Mouse (Mus musculus): ENCODE data around the gene Gimap5. TPM values are rescaled to one million over a fixed set of nuclear protein-coding genes. Genes with fewer than 3 reads are reported as not detected.

Gene Gimap5
- polyA plus RNA-seq, 1 experiment from 2014 or later, result 0.62 TPM

DNA sequence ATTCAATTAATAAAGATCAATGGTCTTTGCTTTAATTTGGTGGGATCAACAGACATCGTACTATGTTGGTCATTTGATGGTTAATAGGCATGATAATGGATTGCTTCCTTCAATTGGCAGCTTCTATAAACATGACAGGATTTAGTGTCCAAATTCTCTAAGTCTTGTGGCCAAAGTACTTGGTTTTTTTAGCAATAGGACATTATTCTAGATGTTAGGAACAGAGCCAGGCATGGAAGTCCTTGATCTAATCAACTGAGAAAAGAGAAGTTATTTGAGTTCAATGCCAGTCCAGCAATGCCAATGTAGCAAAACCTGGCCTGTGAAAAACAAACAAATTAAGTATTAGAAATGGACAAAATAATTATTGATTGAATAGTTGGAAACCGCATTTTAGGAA, 39.6 kb downstream of the Gimap5 start:
- 86% methylated on average over 2 of the region's 2 CpGs for WGBS
- H3K9me3 ChIP-seq, result no peaks in the 10 kb centered on the region
- H3K4me3 ChIP-seq, result no peak overlapping the region
- no peak overlapping the region for H3K27ac ChIP-seq
- no peaks in the 10 kb centered on the region for H3K36me3 ChIP-seq (replicated peaks)
- DNase-seq (ENCODE audit: extremely low spot score, low spot score), result no peak
- no peaks in the 10 kb centered on the region for H3K27me3 ChIP-seq (ENCODE audit: poor library complexity, severe bottlenecking)
- H3K4me1 ChIP-seq, result no peaks in the 10 kb centered on the region

DNA sequence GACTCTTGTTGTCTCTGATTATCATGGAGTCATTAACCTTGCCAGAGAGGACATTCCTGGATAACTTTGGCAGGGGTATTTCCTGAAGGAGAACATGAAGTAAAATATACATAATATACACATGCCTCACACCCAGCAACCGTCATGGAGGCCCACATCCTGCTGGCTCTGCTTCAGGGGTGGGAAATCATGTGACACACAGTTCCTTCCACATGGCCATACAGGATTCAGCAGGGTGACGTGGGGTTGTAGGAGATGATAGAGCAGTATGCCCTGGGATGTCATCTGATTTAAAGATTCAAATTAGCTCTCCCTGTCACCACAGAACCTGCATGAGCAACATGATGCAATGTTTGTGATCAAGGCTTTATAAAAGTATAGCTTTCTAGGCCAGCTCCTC, 41.9 kb downstream of the Gimap5 start:
- DNase-seq (ENCODE audit: extremely low spot score, low spot score), result no peak
- Histone ChIP-seq H3K27me3 (ENCODE audit: poor library complexity, severe bottlenecking) (no peaks in the 10 kb centered on the region), H3K4me3 (no peak overlapping the region), H3K4me1 (no peaks in the 10 kb centered on the region), H3K9me3 (no peaks in the 10 kb centered on the region), H3K27ac (no peak overlapping the region), H3K36me3 (replicated peaks) (no peaks in the 10 kb centered on the region)
- WGBS, result 85% methylated on average over 2 of the region's 2 CpGs

DNA sequence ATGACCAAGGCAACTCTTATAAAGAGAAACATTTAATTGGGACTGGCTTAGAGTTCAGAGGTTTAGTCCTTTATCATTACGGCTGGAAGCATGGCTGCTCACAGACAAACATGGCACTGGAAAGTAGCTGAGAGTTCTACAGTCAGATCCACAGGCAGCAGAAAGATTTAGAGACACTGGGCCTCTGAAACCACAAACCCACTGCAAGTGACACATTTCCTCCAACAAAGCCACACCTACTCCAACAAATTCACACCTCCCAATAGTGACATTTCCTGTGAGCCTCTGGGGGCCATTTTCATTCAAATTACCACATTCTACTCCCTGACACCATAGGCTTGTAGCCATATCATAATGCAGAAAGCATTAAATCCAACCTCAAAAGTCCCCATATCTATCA, 55.9 kb downstream of the Gimap5 start:
- Histone ChIP-seq H3K27ac (no peak overlapping the region), H3K36me3 (replicated peaks) (no peaks in the 10 kb centered on the region), H3K4me1 (no peaks in the 10 kb centered on the region), H3K27me3 (ENCODE audit: poor library complexity, severe bottlenecking) (no peaks in the 10 kb centered on the region), H3K4me3 (no peak overlapping the region), H3K9me3 (peaks cover 4% of the 10 kb centered on the region)
- 78% methylated on average over 1 of the region's 1 CpGs for WGBS
- no peak for DNase-seq (ENCODE audit: extremely low spot score, low spot score)

DNA sequence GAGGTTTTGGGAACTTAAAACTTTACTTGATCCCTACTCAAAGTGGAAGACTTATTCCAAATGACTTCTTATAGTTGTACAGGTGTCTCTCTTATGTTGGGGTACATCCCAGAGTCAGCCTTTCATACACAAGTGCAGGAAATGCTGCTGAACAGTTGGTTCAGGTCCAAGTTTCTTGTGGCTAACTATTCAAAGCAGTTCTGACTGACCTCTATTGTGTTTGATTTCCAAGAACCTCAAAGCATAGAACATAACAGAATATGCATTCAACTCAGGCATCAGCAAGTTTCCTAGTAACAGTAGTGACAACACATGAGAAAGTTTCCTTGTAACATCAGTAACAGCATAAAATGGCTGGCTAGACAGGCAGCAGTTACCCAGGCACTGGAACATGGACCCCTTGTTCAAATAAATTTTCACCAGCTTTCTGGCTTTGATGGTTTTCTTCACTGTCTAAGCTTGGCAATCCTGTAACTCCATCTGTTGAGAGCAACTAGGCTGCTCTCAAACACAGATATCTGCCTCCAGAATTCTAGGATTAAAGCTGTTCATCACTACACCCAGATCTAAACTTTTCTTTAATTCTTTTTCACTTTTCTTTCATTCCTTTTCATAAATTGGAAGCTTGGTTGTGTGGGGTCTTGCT, 57.5 kb downstream of the Gimap5 start:
- Histone ChIP-seq H3K27ac (no peak overlapping the region), H3K9me3 (peaks cover 4% of the 10 kb centered on the region), H3K4me1 (no peaks in the 10 kb centered on the region), H3K36me3 (replicated peaks) (no peaks in the 10 kb centered on the region), H3K27me3 (ENCODE audit: poor library complexity, severe bottlenecking) (no peaks in the 10 kb centered on the region), H3K4me3 (no peak overlapping the region)
- DNase-seq (ENCODE audit: extremely low spot score, low spot score), result no peak

Other genes with a start within 250 kb of the Gimap5 start
- gene Atp6v0e2, start 208.6 kb upstream of the Gimap5 start, polyA plus RNA-seq (2016; fragmentation: Nextera tagmentation; extraction: Ambion mirVana), result 43.4 and 44.0 TPM in 2 replicates
- 15.2 and 16.5 TPM in 2 replicates for gene Lrrc61, start 191.4 kb upstream of the Gimap5 start, polyA plus RNA-seq (2016; fragmentation: Nextera tagmentation; extraction: Ambion mirVana)
- 0.30 and 0.41 TPM in 2 replicates for gene Rarres2, start 173.4 kb upstream of the Gimap5 start, polyA plus RNA-seq (2016; fragmentation: Nextera tagmentation; extraction: Ambion mirVana)
- gene Gm45021, start 156.6 kb upstream of the Gimap5 start, polyA plus RNA-seq (2016; fragmentation: Nextera tagmentation; extraction: Ambion mirVana), result not detected in 2 replicates
- 53.1 and 56.8 TPM in 2 replicates for gene Repin1, start 152.3 kb upstream of the Gimap5 start, polyA plus RNA-seq (2016; fragmentation: Nextera tagmentation; extraction: Ambion mirVana)
- gene Gm44965, start 152.3 kb upstream of the Gimap5 start, polyA plus RNA-seq (2016; fragmentation: Nextera tagmentation; extraction: Ambion mirVana), result 1.2 and 2.3 TPM in 2 replicates
- 8.8 and 11.1 TPM in 2 replicates for gene Zfp775, start 144.1 kb upstream of the Gimap5 start, polyA plus RNA-seq (2016; fragmentation: Nextera tagmentation; extraction: Ambion mirVana)
- gene AI854703, start 119.4 kb upstream of the Gimap5 start, polyA plus RNA-seq (2016; fragmentation: Nextera tagmentation; extraction: Ambion mirVana), result 0.46 and 0.83 TPM in 2 replicates
- gene Gimap8, start 99.0 kb upstream of the Gimap5 start, polyA plus RNA-seq (2016; fragmentation: Nextera tagmentation; extraction: Ambion mirVana), result 0.31 and 0.33 TPM in 2 replicates
- gene Gimap9, start 70.1 kb upstream of the Gimap5 start, polyA plus RNA-seq (2016; fragmentation: Nextera tagmentation; extraction: Ambion mirVana), result 4.0 TPM in 2 replicates
- gene Gimap4, start 61.6 kb upstream of the Gimap5 start, polyA plus RNA-seq (2016; fragmentation: Nextera tagmentation; extraction: Ambion mirVana), result 5.9 and 6.8 TPM in 2 replicates
- gene Gimap6, start 38.0 kb upstream of the Gimap5 start, polyA plus RNA-seq (2016; fragmentation: Nextera tagmentation; extraction: Ambion mirVana), result 8.4 and 9.7 TPM in 2 replicates
- gene Gm28053, start 27.6 kb upstream of the Gimap5 start, polyA plus RNA-seq (2016; fragmentation: Nextera tagmentation; extraction: Ambion mirVana), result not detected in 2 replicates
- gene Gimap7, start 27.6 kb upstream of the Gimap5 start, polyA plus RNA-seq (2016; fragmentation: Nextera tagmentation; extraction: Ambion mirVana), result not detected in 2 replicates
- 5.9 and 6.1 TPM in 2 replicates for gene Gimap1, start 7.1 kb upstream of the Gimap5 start, polyA plus RNA-seq (2016; fragmentation: Nextera tagmentation; extraction: Ambion mirVana)
- gene Gimap3, start 24.7 kb downstream of the Gimap5 start, polyA plus RNA-seq (2016; fragmentation: Nextera tagmentation; extraction: Ambion mirVana), result not detected in 2 replicates
- gene Tmem176a, start 94.7 kb downstream of the Gimap5 start, polyA plus RNA-seq (2016; fragmentation: Nextera tagmentation; extraction: Ambion mirVana), result 7.4 and 10.3 TPM in 2 replicates
- gene Tmem176b, start 95.3 kb downstream of the Gimap5 start, polyA plus RNA-seq (2016; fragmentation: Nextera tagmentation; extraction: Ambion mirVana), result 19.8 and 25.4 TPM in 2 replicates
- gene Aoc1, start 126.7 kb downstream of the Gimap5 start, polyA plus RNA-seq (2016; fragmentation: Nextera tagmentation; extraction: Ambion mirVana), result 0.05 TPM in 1 of 2 replicates, not detected in the other
- not detected in 2 replicates for gene 1600015I10Rik, start 183.7 kb downstream of the Gimap5 start, polyA plus RNA-seq (2016; fragmentation: Nextera tagmentation; extraction: Ambion mirVana)
- gene Doxl2, start 228.8 kb downstream of the Gimap5 start, polyA plus RNA-seq (2016; fragmentation: Nextera tagmentation; extraction: Ambion mirVana), result not detected in 2 replicates
- gene Svs1, start 240.7 kb downstream of the Gimap5 start, polyA plus RNA-seq (2016; fragmentation: Nextera tagmentation; extraction: Ambion mirVana), result not detected in 2 replicates